Mouse (Mus musculus) brain, embryonic 14.5 days (tissue): Measurements from ENCODE around the gene Inca1.

ENCODE experiments used
- CTCF ChIP-seq: fragments of 200-500 bp; IDR thresholded peaks from 2 replicates; pipeline ENCODE4 v1.5.1; 2012; ENCODE audit warnings: inconsistent platforms, mild to moderate bottlenecking, moderate library complexity, borderline replicate concordance; ENCODE audit not compliant: insufficient read depth, insufficient read length; ENCODE audit errors: extremely low read depth
- POLR2A ChIP-seq: fragments of 200-500 bp; IDR thresholded peaks from 2 replicates; pipeline ENCODE4 v1.6.1; 2012; ENCODE audit warnings: mild to moderate bottlenecking, inconsistent platforms, borderline replicate concordance; ENCODE audit not compliant: poor library complexity, insufficient read depth, insufficient read length, severe bottlenecking; ENCODE audit errors: extremely low read depth

- no peak for TF ChIP-seq POLR2A
- TF ChIP-seq CTCF: no peak
Observed at GRCm38 (mm10) chr11:70686901-70687566, 12.9 kb downstream of the Inca1 start.
